Mouse (Mus musculus) v-Abl transformed pro-B cells (cell line): ENCODE measurements around the gene Bmp10.

ENCODE experiments used
- in situ Hi-C, 2 experiments: fragments of 400-800 bp; cut with MboI; formaldehyde crosslinking; loops; one replicate each; pipeline ENCODE4 v1.15.1; 2025; ENCODE audit not compliant: unreplicated experiment in 2 of 2

Bmp10 gene

DNA sequence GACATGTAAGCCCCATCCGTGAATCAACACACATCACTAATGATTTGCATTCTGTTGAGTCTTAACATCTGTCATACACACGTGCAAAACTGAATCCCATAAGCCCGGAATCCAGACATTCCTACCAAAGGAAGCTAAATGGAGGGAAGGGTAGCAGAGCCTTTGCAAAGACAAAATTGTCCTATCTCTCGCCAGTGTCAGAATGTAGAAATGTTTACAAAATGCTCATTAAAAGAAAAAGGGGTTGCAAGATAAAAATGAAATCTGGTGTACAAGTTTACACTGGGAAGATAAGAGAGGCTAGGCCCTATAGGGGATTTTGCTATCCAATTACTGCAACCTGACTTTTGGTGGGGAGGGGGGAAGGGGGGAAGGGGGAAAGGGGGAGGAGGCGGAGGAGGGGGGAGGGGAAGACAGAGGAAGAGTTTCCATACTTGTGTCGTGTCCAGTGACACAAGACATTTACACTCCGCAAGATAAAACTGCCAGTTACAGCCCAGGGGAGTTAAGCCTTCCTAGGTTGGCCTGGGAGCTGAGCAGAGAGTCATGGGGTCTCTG lies at the start of gene Bmp10:
Gene Bmp10, plus strand, starts transcription at position 508 of the 558 bp plus-strand sequence.
- in situ Hi-C loops = no loop called here

DNA sequence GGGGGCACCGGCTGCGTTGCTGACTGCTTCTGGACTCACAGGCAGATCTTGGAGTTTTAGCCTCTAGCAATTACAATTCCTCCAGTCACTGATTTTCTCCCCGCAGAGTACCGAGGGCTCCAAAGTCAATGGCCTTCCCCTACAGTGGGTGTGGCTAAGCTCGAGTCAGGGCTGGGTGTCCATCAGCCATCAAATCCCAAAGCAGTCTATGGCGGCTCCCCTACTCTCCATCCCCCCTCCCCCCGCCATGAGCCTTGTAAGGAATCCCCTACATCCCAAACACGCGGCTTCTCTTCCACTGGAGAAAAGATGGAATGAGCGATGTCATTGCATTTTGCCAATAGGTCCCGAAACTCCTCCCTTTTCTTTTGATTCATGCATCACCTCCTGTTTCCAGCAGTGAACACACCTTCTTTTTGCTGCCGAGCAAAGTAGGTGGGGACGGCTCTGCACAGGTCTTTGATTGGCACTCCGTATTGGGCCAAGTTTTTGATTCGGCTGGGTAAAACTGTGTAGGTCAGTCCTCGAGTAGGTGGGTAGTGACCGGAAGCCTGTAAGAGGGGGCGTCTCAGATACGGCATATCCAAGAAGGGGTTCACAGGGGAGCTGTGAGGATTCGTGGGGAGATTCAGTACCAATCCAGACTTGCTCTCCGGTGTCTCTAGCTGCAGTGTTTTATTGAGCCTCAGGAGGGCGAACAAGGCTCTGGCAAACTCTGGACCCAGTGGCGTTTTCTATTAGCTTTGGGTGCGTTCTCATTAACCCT lies 44.7 kb upstream of the Bmp10 start:
- in situ Hi-C loops = no loop called here

DNA sequence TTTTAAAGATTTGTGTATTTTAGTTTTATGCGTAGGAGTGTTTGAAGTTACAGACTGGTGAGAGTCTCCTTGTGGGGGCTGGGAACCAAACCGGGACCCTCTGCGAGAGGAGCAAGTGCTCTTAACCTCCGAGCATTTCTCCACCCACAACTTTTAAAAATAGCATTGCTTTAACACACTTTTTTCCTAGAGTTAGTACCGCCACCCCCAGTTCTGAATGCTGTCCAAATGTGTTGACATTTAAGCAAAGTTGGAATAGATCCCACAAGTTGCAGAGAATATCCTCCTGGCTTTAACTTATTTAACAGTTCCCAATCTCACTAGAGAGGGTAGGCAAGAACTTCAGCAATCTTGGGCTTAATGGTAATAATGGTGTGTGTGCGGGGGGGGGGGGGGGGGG lies 44.0 kb upstream of the Bmp10 start:
- in situ Hi-C loops = loop anchor here in 1 of 2 experiments (5.0 kb wide), 1 partner anchor 282 kb away; the partner anchor contains the start of gene D6Ertd527e

DNA sequence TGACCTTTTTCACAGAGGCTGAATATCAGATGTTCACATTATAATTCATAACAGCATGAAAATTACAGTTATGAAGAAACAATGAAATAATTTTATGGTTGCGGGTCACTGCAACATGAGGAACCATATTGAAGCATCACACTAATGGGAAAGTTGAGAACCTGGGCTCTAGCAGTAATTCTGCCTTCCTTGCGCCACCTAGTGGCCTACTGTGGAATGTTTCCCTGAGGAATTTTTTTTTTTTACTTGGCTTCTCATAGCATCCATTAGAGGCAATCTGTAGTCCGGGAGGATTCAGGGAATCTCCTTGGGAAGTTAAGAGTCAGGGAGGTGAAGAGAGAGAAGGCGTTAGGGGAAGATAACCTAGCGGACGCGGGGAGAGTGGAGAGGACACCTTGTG lies 42.6 kb upstream of the Bmp10 start:
- in situ Hi-C loops = loop anchor here in 1 of 2 experiments (5.0 kb wide), 1 partner anchor 284 kb away; the partner anchor contains the start of gene D6Ertd527e

DNA sequence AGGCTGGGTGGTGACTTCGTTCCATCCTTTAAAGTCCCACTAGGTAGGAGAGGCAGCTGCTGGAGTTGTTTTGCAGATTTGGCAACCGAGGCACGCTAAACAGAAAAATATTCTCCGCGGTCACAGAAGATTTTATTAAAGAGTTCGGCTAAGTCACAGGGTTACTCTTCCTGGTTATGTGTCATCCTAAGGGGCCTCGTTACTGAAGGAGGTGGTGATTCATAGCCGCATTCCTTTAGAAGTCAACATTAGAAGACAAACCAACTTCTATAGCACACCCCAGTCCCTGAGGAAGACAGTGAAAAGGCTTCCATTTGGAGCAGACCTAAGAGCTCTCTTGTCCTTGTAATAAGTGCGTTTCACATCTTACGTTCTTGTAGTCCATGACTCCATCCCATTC lies 42.1 kb upstream of the Bmp10 start:
- in situ Hi-C loops = loop anchor here in 1 of 2 experiments (5.0 kb wide), 1 partner anchor 284 kb away; the partner anchor contains the start of gene D6Ertd527e

DNA sequence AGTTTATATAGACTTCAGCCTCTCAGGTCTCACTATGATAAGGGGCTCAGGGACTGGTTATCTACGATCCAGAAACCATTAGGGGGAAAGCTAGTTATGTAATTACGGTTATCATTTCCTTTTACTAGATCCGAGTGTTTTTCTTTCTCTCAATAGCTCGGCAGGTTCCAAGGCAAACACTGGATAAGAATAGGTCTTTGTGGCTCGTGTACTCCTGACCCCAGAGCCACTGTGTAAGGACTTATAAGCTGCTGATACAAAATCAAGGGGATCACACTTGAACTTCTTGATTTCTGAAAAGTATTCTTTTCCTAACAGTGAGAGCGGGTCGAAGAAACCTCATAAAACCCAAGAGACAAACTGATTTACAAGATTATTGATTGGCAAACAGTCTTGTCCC lies 39.9 kb upstream of the Bmp10 start, which contains the start of gene Gkn3:
Gene Gkn3, minus strand, starts transcription at position 59 of the 400 bp plus-strand sequence.
- in situ Hi-C loops = loop anchor here in 1 of 2 experiments (5.0 kb wide), 1 partner anchor 287 kb away; the partner anchor contains the start of gene D6Ertd527e

DNA sequence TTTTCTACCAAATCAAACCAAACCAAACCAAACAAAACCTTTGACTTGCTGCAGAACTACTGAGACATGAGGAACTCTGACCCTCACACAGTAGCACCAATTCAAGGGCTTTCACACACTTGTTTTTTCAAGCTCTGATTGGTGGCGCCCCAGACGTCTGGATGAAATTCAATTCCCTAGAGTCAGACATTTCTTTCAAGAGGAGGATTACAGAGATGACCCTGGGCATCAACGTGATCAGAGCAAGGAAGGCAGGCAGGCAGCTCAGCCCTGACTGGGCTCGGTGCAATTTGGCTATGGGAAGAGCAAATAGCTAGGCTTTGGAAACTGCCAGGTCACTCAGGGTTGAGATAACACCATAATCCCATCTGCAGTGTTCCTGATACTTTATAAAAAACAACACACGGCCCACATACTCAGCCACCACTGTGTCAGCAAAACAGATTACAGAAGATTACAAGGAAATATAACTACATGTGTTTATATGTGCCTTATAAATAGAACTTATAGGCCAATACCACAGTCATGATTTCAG lies 39.3 kb upstream of the Bmp10 start:
- in situ Hi-C loops = loop anchor here in 1 of 2 experiments (5.0 kb wide), 1 partner anchor 287 kb away; the partner anchor contains the start of gene D6Ertd527e

DNA sequence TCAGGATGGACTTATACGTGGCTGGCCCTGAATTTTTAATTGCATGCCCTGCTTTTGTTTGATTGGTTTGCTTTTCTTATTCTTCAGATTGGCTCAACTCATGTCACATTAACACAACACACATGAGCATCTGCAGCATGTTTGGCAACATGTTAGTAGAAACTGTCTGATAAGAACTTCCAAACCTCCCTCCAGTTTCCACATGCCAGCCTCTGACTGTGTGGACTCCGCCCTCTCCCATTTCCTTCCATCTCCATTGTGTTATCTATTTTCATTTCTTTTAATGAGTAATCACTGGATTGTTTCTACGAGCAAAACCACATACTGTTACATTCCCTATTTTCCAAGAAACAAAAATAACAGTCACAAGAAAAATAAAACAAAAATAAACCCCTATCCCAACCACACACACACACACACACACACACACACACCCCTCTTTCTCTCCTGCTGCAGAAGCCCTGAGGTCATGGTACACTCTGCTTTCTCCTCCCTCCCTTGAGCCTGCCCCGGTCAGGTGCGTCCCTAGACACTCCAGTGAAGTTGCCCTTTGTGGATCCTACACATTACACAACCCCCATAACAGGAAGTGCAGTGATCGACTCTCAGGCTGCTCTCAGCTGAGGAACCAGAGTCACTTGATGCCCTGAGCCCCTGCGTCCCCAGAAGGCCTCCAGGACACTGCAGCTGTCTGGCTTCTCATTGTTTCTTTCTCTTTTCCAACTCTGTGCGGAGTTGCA lies 35.2 kb upstream of the Bmp10 start:
- in situ Hi-C loops = no loop called here

DNA sequence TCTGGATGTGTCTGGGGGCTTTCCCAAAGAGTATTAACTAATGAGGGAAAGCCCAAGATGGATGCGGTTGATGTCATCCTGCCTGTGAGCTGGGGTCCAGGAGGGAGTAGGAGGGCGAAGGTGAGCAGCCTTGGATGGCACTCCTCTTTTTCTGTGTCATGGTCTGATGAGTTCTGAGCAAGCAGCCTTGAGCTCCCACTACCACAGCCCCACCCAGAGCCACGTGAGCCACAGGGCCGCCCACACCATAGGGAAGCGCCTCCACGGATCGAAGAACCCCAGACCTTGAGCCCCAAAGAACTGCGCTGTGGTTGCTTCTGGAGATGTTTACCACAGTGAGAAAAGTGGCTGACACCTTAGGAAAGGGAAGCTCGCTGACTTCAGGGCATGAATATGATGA lies 34.0 kb upstream of the Bmp10 start:
- in situ Hi-C loops = loop anchor here (5.0 kb wide), 4 partner anchors 58 to 278 kb away; partner anchors contain the start of gene Aplf (in 1 of the 2)

DNA sequence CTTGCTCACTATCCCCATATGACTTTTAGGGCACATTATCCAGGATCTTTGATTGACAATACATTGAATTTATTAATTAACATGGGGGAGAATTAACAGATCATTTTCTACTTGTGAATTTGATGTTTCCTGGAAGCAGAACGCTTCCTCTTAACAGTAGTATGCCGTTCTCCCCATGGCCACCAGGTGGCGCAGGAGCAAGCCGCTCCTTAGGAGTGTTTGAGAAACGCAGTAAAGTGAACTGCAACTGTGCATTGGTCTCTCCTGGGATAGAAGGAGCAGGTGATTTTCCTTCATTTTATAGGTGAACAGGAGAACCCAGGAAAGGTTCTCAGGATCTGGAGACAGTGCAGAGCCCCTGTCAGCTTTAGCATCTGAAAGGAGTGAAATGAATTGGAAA lies 29.7 kb upstream of the Bmp10 start:
- in situ Hi-C loops = loop anchor here (5.0 kb wide), 4 partner anchors 53 to 273 kb away; partner anchors contain the start of gene Aplf (in 1 of the 2)

DNA sequence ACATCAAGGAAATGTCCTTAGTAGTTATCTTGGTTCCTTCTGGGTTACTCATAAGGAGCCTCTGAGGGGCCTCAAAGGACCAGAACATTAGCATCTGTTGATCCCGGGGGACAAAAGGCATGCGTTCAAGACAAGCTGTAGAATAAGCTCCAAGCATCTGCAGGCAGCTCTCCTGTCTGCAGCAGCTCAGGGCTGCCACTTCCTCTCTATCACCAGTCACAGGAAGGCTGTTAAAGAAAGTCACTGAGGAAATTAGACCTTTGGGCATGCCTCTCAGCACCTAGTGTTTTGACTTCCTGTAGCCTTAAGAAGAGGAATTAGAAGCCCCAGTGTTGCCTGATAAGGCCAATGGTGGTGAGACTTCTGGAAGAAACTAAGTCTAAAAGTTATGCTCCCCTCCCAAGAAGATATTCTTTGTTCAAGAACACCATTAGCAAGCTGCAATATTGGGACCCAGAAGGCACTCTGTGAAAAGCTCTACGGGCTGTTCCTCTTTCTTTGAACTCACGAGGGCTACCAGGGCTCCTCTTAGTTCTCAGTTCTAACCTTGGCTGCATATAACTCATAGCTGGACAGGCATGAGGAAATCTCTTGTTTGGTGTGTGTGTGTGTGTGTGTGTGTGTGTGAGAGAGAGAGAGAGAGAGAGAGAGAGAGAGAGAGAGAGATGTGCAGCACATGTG lies 28.8 kb upstream of the Bmp10 start:
- in situ Hi-C loops = loop anchor here (5.0 kb wide), 4 partner anchors 52 to 272 kb away; partner anchors contain the start of gene Aplf (in 1 of the 2)

DNA sequence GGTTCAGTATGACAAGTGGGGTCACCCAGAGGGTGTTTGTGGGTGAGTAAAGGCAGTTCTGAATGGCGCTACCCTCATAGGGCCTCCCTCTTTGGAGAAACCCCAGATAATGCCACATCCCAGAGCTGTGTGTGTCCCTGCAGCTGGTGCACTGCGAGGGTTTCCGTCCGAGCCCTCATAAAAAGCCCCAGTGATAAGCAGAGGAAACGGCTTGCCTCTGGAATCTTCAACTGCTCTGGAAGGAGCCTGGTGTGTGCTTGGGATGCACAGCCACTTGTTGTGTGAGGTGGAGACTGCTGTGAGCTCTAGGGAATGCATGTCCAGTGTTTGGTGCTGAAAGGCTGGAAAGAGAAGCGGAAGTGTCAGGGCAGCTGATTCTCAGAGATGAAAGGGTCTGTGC lies 27.3 kb upstream of the Bmp10 start:
- in situ Hi-C loops = no loop called here

DNA sequence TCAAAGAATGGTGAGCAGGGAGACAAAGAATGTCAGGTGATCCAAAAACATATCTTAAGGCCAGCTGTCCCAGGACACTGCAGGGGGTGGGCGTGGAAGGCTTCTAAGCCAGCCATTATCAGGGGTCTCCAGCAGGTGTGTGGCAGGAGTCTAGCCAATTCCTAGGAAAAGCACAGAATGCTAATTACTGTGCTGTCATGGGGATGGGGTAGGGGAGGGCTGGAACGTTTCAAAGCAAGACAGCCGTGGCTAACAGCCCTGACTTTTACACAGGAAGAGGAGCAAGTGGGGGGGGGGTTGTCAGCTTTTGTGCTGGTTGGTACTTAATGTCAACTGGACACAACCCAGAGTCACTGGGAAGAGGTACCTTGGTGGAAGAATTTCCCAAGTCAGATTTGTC lies 16.8 kb upstream of the Bmp10 start:
- in situ Hi-C loops = no loop called here

DNA sequence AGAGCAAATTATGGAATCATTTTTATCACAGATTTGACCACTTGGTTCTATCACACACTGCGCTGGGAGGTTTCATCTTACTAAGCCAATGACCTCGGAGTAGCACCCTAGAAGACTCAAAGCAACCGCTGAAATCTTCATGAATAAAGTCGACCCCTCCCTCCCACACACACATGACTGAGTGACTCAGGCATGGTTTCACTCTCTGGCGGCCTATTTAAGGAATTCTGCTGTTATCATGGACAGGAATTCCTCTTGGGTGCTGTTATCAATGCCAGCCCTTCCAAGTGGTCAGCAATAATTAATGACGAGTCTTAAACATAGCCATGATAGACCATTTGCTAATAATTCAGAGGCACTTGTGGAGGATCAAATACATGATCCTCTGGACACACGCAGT lies 6.5 kb upstream of the Bmp10 start:
- in situ Hi-C loops = no loop called here

DNA sequence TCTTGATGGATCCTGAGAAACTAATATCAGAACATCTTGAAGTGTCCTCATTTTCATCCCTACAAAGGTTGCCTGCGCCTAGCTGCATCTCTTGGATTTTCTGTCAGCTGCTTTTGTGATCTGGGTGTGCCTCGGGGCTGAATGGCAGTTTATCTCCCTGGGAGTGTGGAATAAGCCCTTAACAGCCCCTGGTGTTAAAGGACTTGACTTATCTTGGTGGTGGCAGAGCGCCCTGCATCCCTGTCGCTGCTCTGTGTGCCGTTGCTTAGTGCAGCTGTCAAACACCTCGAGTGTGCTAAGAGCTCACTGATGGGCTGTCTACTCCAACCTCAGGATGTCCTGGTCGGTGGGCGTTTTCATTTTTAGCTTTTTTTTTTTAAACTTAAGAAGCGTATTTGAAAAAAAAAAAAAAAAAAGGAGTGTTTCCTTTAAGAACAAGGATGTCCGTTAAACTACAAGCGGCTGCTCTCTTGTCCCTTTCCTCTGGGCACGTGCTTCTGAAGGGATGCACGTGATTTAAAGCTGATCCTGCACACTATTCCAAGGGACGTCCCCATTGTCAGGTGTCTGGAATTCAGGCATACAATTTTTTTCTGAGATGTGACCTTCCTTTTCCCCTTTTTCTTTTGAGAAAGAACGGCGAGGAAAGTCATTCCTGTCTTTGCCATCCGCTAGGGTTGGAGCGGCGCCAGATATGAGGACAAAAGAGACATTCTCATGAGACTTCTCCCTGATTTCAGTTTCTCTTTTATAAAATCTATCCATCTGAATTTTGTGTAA lies 4.6 kb upstream of the Bmp10 start:
- in situ Hi-C loops = no loop called here

DNA sequence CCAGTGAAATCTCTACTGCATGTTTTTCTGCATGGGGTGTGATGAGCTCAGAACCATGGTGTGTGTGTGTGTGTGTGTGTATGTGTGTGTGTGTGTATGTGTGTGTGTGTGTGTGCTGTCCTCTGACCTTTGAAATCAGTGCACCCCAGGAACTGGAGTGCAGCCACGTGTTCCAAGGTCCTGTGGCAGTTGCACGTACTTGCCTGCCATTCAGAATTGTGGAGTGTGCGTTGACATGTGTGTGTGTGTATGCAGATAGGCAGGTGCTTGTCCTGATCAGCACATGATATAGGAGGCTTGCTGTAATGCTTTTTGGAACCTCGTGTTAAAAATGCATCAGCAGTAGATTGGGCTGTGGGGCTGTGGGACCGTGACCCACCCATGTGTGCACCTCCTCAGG lies 1.8 kb upstream of the Bmp10 start:
- in situ Hi-C loops = no loop called here

DNA sequence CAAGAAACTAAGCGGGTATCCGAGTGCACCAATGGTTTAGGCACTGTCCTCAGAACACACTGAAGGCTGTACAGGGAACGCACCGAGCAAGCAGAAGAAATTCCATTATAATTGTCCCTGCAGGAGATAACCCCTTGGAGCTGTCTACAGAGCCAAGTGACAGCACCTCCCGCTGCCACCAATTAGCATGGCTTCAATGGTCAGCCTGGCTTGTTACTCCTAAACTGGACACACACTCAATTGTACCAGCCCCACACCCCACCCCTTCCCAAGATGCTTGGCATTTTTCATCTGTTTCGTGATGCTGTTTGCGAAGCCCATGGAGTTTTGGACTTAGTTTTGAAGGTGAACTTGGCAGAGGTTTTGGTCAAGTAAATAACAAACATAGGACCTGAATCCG lies 1.2 kb upstream of the Bmp10 start:
- in situ Hi-C loops = no loop called here

DNA sequence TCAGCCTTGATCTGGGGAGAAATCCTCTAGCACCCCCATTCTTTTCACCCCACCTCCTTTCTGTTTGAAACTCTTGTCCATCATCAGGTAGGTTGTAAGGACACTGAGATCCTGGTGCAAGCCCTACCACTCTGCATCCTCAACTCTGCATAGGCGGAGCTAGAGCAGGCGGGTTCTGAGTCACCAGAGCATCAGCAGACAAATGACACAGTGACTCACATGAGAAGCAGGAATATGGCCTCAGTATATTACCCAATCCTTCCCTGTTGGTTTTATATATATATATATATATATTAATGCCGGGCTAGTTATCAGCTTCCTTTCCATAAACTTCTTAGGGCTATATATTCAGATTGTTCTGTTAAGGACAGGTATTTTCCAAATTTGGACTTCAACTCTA lies 7.0 kb downstream of the Bmp10 start:
- in situ Hi-C loops = no loop called here

DNA sequence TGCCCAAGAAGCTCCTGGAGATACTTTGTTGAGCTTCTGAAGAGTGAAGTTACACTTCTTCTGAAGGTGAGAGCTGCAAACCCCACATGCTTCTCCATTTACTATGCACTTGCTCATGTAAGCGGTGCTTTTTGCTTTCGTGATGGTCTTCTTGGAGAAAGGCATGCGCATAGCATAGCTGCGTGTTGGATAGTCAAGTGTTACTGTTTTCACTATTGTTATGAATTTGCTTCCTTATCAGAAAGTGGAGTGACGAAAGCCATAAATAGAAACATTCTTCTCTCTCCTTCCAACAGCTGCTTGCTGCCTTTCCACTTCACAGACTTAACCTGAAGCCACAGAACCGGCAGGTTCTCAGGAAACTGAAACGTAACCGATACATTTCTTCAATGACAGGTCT lies 8.0 kb downstream of the Bmp10 start:
- in situ Hi-C loops = no loop called here
